Mouse (Mus musculus) liver, adult 2 months (tissue): ENCODE measurements around the gene Rimkla. TPM values are rescaled to one million over a fixed set of nuclear protein-coding genes. Genes with fewer than 3 reads are reported as not detected.

Experiments used
- DNase-seq: peaks from one replicate; pipeline ENCODE4 v3.0.0-alpha.2; 2011; ENCODE audit warnings: low read depth, low spot score; ENCODE audit errors: extremely low read depth
- H3K27ac ChIP-seq: fragments of 200-500 bp; replicated peaks from 2 replicates; pipeline ENCODE4 v1.5.1; 2012; ENCODE audit warnings: low read depth, mild to moderate bottlenecking, control low read depth, inconsistent platforms, low read length; ENCODE audit not compliant: insufficient read depth
- H3K27me3 ChIP-seq: fragments of 200-500 bp; 2 replicates; pipeline ENCODE4 v1.6.1; 2012; ENCODE audit warnings: mild to moderate bottlenecking, moderate library complexity, low read length, inconsistent platforms; ENCODE audit not compliant: control insufficient read depth, insufficient read depth
- H3K36me3 ChIP-seq: fragments of 200-500 bp; 2 replicates; pipeline ENCODE4 v1.6.1; 2012; ENCODE audit warnings: low read length, inconsistent platforms; ENCODE audit not compliant: control insufficient read depth, insufficient read depth
- H3K4me1 ChIP-seq: fragments of 200-500 bp; 2 replicates; pipeline ENCODE4 v1.6.1; 2011; ENCODE audit warnings: low read length; ENCODE audit not compliant: control insufficient read depth, insufficient read depth
- H3K4me3 ChIP-seq: fragments of 200-500 bp; 2 replicates; pipeline ENCODE4 v1.5.1; 2011; ENCODE audit warnings: low read depth, mild to moderate bottlenecking, control low read depth, low read length, moderate library complexity; ENCODE audit not compliant: insufficient read depth
- H3K79me2 ChIP-seq: fragments of 200-500 bp; 2 replicates; pipeline ENCODE4 v1.6.1; 2012; ENCODE audit warnings: inconsistent platforms, mild to moderate bottlenecking, low read length, moderate library complexity; ENCODE audit not compliant: control insufficient read depth, insufficient read depth
- H3K9ac ChIP-seq: fragments of 200-500 bp; 2 replicates; pipeline ENCODE4 v1.6.1; 2012; ENCODE audit warnings: low read depth, mild to moderate bottlenecking, control low read depth, inconsistent platforms, low read length
- CTCF ChIP-seq: fragments of 200-500 bp; IDR thresholded peaks from 2 replicates; pipeline ENCODE4 v1.5.1; 2011; ENCODE audit warnings: low read depth, low read length, control low read depth
- POLR2A ChIP-seq: fragments of 200-500 bp; IDR thresholded peaks from 2 replicates; pipeline ENCODE4 v1.6.1; 2011; ENCODE audit warnings: low read length, control low read depth; ENCODE audit not compliant: insufficient read depth; ENCODE audit errors: extremely low read depth
- WGBS: fragments of 180-500 bp; shearing (Covaris S2); methylation state at CpG from one replicate; pipeline ENCODE4 v1.1.7; 2018; 5-methylcytosine and 5-hydroxymethylcytosine counted together
- polyA plus RNA-seq: library from polyadenylated mRNA; depleted of rRNA; stranded (reverse); fragments of >200 nt; gene quantifications from 2 replicates; pipeline ENCODE4 v1.2.3, GENCODE M21; 2012
- total RNA-seq: library from RNA; depleted of rRNA; stranded (reverse); fragments of >200 nt; gene quantifications from 2 replicates; pipeline ENCODE4 v1.2.3, GENCODE M21; 2014

Gene Rimkla
- total and polyA plus RNA-seq, 2 experiments: not detected

GRCm38 (mm10) chr4:119453533-119453932 lies 38.9 kb downstream of the Rimkla start:
- Histone ChIP-seq H3K27me3 (no peaks in the 10 kb centered on the region), H3K36me3 (no peaks in the 10 kb centered on the region), H3K4me1 (no peaks in the 10 kb centered on the region), H3K4me3 (no peak overlapping the region), H3K9ac (no peak overlapping the region), H3K27ac (no peak overlapping the region), H3K79me2 (no peaks in the 10 kb centered on the region)
- no peak for DNase-seq
- TF ChIP-seq CTCF (no peak), POLR2A (no peak)
- WGBS: 46% methylated on average over 6 of the region's 6 CpGs

GRCm38 (mm10) chr4:119453128-119453527 lies 39.3 kb downstream of the Rimkla start:
- H3K79me2 ChIP-seq: no peaks in the 10 kb centered on the region
- TF ChIP-seq CTCF: no peak
- TF ChIP-seq POLR2A: no peak
- no peak overlapping the region for H3K27ac ChIP-seq
- H3K4me1 ChIP-seq: no peaks in the 10 kb centered on the region
- DNase-seq: no peak
- no peak overlapping the region for H3K4me3 ChIP-seq
- no peaks in the 10 kb centered on the region for H3K36me3 ChIP-seq
- H3K27me3 ChIP-seq: no peaks in the 10 kb centered on the region
- 76% methylated on average over 5 of the region's 5 CpGs for WGBS
- H3K9ac ChIP-seq: no peak overlapping the region

GRCm38 (mm10) chr4:119450436-119450835 lies 42.0 kb downstream of the Rimkla start:
- no peak for TF ChIP-seq CTCF
- TF ChIP-seq POLR2A: no peak
- Histone ChIP-seq H3K79me2 (no peaks in the 10 kb centered on the region), H3K27me3 (no peaks in the 10 kb centered on the region), H3K4me1 (no peaks in the 10 kb centered on the region), H3K27ac (no peak overlapping the region), H3K9ac (no peak overlapping the region), H3K4me3 (no peak overlapping the region), H3K36me3 (no peaks in the 10 kb centered on the region)
- WGBS: 83% methylated on average over 7 of the region's 7 CpGs
- no peak for DNase-seq

GRCm38 (mm10) chr4:119447786-119448185 lies 44.6 kb downstream of the Rimkla start:
- no peak overlapping the region for H3K4me3 ChIP-seq
- H3K9ac ChIP-seq: no peak overlapping the region
- no peaks in the 10 kb centered on the region for H3K27me3 ChIP-seq
- no peaks in the 10 kb centered on the region for H3K36me3 ChIP-seq
- no peak overlapping the region for H3K27ac ChIP-seq
- H3K79me2 ChIP-seq: no peaks in the 10 kb centered on the region
- no peak for DNase-seq
- WGBS: 50% methylated on average over 3 of the region's 3 CpGs
- TF ChIP-seq POLR2A: no peak
- no peak for TF ChIP-seq CTCF
- H3K4me1 ChIP-seq: no peaks in the 10 kb centered on the region

- H3K27ac ChIP-seq: no peak overlapping the region
- H3K79me2 ChIP-seq: no peaks in the 10 kb centered on the region
- no peaks in the 10 kb centered on the region for H3K27me3 ChIP-seq
- no peak for DNase-seq
- TF ChIP-seq CTCF (no peak), POLR2A (no peak)
- no peak overlapping the region for H3K9ac ChIP-seq
- WGBS: 92% methylated on average over 6 of the region's 6 CpGs
- no peak overlapping the region for H3K4me3 ChIP-seq
- H3K4me1 ChIP-seq: no peaks in the 10 kb centered on the region
- H3K36me3 ChIP-seq: no peaks in the 10 kb centered on the region
These were observed 45.2 kb downstream of the Rimkla start for GRCm38 (mm10) chr4:119447261-119447660.

GRCm38 (mm10) chr4:119442539-119442938 lies 49.9 kb downstream of the Rimkla start:
- Histone ChIP-seq H3K4me1 (no peaks in the 10 kb centered on the region), H3K4me3 (no peak overlapping the region), H3K79me2 (no peaks in the 10 kb centered on the region), H3K9ac (no peak overlapping the region), H3K27ac (no peak overlapping the region), H3K27me3 (no peaks in the 10 kb centered on the region), H3K36me3 (no peaks in the 10 kb centered on the region)
- 64% methylated on average over 6 of the region's 6 CpGs for WGBS
- TF ChIP-seq CTCF (no peak), POLR2A (no peak)
- DNase-seq: no peak
